Mouse (Mus musculus): ENCODE measurements around the gene Exosc8. TPM values are rescaled to one million over a fixed set of nuclear protein-coding genes. Genes with fewer than 3 reads are reported as not detected.

Gene Exosc8
- total RNA-seq, 2 experiments from 2014 or later = 24.7 to 28.0 TPM

- no peak for DNase-seq (ENCODE audit: low spot score in 2 of 2)
Measured at GRCm38 (mm10) chr3:54681310-54682204, 53.6 kb downstream of the Exosc8 start.

Other genes with a start within 250 kb of the Exosc8 start
- 10 to 100 TPM; 48.8 to 50.7 TPM for gene Supt20, start 42.6 kb downstream of the Exosc8 start, total RNA-seq (2021)
- not detected for gene Gm21958, start 21.0 kb downstream of the Exosc8 start, total RNA-seq (2021)
- gene Alg5, start 146 bp upstream of the Exosc8 start, total RNA-seq (2021) = 10 to 100 TPM; 23.1 to 23.4 TPM
- gene Smad9, start 20.2 kb upstream of the Exosc8 start, total RNA-seq (2021) = 1 to 10 TPM; 5.4 to 5.7 TPM
- 10 to 100 TPM; 56.9 to 59.2 TPM for gene Rfxap, start 72.4 kb upstream of the Exosc8 start, total RNA-seq (2021)
- 10 to 100 TPM; 68.4 to 72.6 TPM for gene Sertm1, start 180.5 kb upstream of the Exosc8 start, total RNA-seq (2021)

Data from layer of hippocampus, postnatal 14 days (tissue).